Mouse (Mus musculus) heart, postnatal 0 days (tissue): ENCODE measurements at regions not wholly inside any gene's neighbourhood (a gene's known extent, or its start where the extent isn't known, plus 50 kb on each side); places are given as distances from the start of the nearest gene placed in this dataset.

Experiments
- CTCF ChIP-seq: IDR thresholded peaks from 2 replicates; pipeline ENCODE4 v1.5.1; 2016; ENCODE audit warnings: antibody characterized with exemption, control low read depth, low read depth
- EP300 ChIP-seq: IDR thresholded peaks from 2 replicates; pipeline ENCODE4 v1.6.1; 2016; ENCODE audit warnings: antibody characterized with exemption, low read depth

DNA sequence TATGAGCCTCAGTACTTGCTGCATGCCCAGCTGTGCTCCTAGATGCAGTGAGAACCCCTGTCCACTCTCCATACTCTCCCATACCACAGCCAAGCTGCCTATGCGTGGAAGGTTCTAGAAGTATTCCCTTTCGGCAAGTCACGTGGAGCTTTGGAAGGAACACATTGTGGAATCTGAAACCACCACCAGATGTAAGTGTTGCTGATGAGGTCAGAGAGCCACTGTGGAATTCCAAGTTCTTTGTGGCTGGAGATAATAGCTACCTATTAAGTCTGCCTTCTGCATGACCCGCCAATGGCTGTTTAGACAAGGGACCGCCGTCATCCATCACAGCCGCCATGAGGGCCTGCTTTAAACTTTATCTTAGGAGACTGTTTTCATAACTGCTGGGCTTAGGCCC, 84.7 kb upstream of the Errfi1 start:
- no peak for TF ChIP-seq CTCF
- TF ChIP-seq EP300, result no peak
